8 mouse cellular contexts compared by ENCODE assay signal in genomic region chr17:40934420-40935231, GRCm38 (mm10). TPM values are rescaled to one million over a fixed set of nuclear protein-coding genes. Genes with fewer than 3 reads are reported as not detected.
DNase-seq lines count a peak whose midpoint lies in the region; ATAC-seq and TF ChIP-seq lines count a peak whose summit lies in the region.

Gene Mut, plus strand, starts transcription at chr17:40934685.
Gene Cenpq, minus strand, starts transcription at chr17:40935047.

- ATAC-seq in erythroid progenitor cell, adult 5-6 weeks (replicated peaks; ENCODE audit: low FRiP score, poor library complexity, severe bottlenecking) = peak; percentile 95
- peak; percentile 100 for ATAC-seq in heart, embryonic 12.5 days (ENCODE audit: insufficient number of reproducible peaks, low FRiP score)
- ATAC-seq in kidney, postnatal 0 days (replicated peaks; ENCODE audit: low FRiP score, low read depth) = peak; percentile 100
- ATAC-seq in liver, embryonic 11.5 days (replicated peaks; ENCODE audit: low FRiP score) = peak; percentile 99
- ATAC-seq in stomach, embryonic 14.5 days (ENCODE audit: insufficient number of reproducible peaks, insufficient read depth, low FRiP score, low read depth) = peak; percentile 100

- under 1% methylated on average over 50 of the region's 50 CpGs for WGBS in heart, embryonic 12.5 days
- WGBS in kidney, postnatal 0 days = under 1% methylated on average over 50 of the region's 50 CpGs
- WGBS in liver, embryonic 11.5 days = under 1% methylated on average over 50 of the region's 50 CpGs
- WGBS in stomach, embryonic 14.5 days = under 1% methylated on average over 50 of the region's 50 CpGs

- TF ChIP-seq CTCF in kidney, postnatal 0 days (IDR thresholded peaks at IDR 0.05; ENCODE audit: low read depth) = no peak

- peak within 1 kb of the TSS; percentile 83 for H3K4me2 ChIP-seq in heart, embryonic 12.5 days
- peak within 1 kb of the TSS; percentile 81 for H3K4me2 ChIP-seq in kidney, postnatal 0 days (ENCODE audit: low read length)
- peak within 1 kb of the TSS; percentile 76 for H3K4me2 ChIP-seq in liver, embryonic 11.5 days
- H3K4me2 ChIP-seq in stomach, embryonic 14.5 days (replicated peaks; ENCODE audit: low read depth, low read length) = peak within 1 kb of the TSS; percentile 45

- H3K9me3 ChIP-seq in heart, embryonic 12.5 days (replicated peaks) = no peaks in the 10 kb centered on the region
- H3K9me3 ChIP-seq in kidney, postnatal 0 days (replicated peaks; ENCODE audit: low read length) = no peaks in the 10 kb centered on the region
- H3K9me3 ChIP-seq in liver, embryonic 11.5 days (ENCODE audit: control insufficient read depth, low read length) = no peaks in the 10 kb centered on the region
- H3K9me3 ChIP-seq in stomach, embryonic 14.5 days (ENCODE audit: control insufficient read depth, low read depth, low read length) = no peaks in the 10 kb centered on the region

- no peaks in the 10 kb centered on the region for H3K27me3 ChIP-seq in heart, embryonic 12.5 days (replicated peaks)
- H3K27me3 ChIP-seq in kidney, postnatal 0 days (ENCODE audit: insufficient read depth, low read length) = no peaks in the 10 kb centered on the region
- no peaks in the 10 kb centered on the region for H3K27me3 ChIP-seq in liver, embryonic 11.5 days (replicated peaks; ENCODE audit: control insufficient read depth, insufficient read depth, low read length)
- H3K27me3 ChIP-seq in stomach, embryonic 14.5 days (ENCODE audit: control insufficient read depth, insufficient read depth, low read length) = no peaks in the 10 kb centered on the region

- H3K36me3 ChIP-seq in heart, embryonic 12.5 days = peaks cover 12% of the 10 kb centered on the region
- H3K36me3 ChIP-seq in kidney, postnatal 0 days (ENCODE audit: insufficient read depth, low read length) = 0 out of 2 replicates have a peak, but pooled peaks cover 5% of the 10 kb centered on the region
- H3K36me3 ChIP-seq in liver, embryonic 11.5 days (ENCODE audit: control insufficient read depth, insufficient read depth, low read length) = peaks cover 2% of the 10 kb centered on the region; the same call in 1 of the 2 replicates
- H3K36me3 ChIP-seq in stomach, embryonic 14.5 days (ENCODE audit: control insufficient read depth, insufficient read depth, low read length) = no peaks in the 10 kb centered on the region; the same call in 1 of the 2 replicates

- peak within 1 kb of the TSS; percentile 80 for H3K9ac ChIP-seq in heart, embryonic 12.5 days
- H3K9ac ChIP-seq in kidney, postnatal 0 days (ENCODE audit: low read depth, low read length) = peak within 1 kb of the TSS; percentile 75
- H3K9ac ChIP-seq in liver, embryonic 11.5 days (ENCODE audit: low read depth, low read length) = peak within 1 kb of the TSS; percentile 87
- peak within 1 kb of the TSS; percentile 31 for H3K9ac ChIP-seq in stomach, embryonic 14.5 days (replicated peaks; ENCODE audit: low read depth, low read length)

- H3K4me3 ChIP-seq in heart, embryonic 12.5 days = peak within 1 kb of the TSS; percentile 87
- peak within 1 kb of the TSS; percentile 68 for H3K4me3 ChIP-seq in kidney, postnatal 0 days (replicated peaks; ENCODE audit: low read depth, low read length)
- H3K4me3 ChIP-seq in liver, embryonic 11.5 days (ENCODE audit: low read depth, low read length) = peak within 1 kb of the TSS; percentile 81
- peak within 1 kb of the TSS; percentile 66 for H3K4me3 ChIP-seq in stomach, embryonic 14.5 days (ENCODE audit: low read depth, low read length)

- peak; percentile 96 for DNase-seq in CD4-positive helper T cell, adult 2 months (ENCODE audit: low read depth, low spot score)
- DNase-seq in brain, embryonic 18.5 days (ENCODE audit: low read depth, low spot score) = peak; percentile 96
- DNase-seq in kidney, postnatal 0 days (ENCODE audit: low spot score) = peak; percentile 98
- peak; percentile 93 for DNase-seq in liver, embryonic 11.5 days (ENCODE audit: low spot score)
- DNase-seq in naive thymus-derived CD4-positive, alpha-beta T cell, adult 2 months (ENCODE audit: low read depth) = peak; percentile 95

- H3K4me1 ChIP-seq in heart, embryonic 12.5 days (replicated peaks) = peaks cover 3% of the 10 kb centered on the region
- 0 out of 2 replicates have a peak, but pooled peaks cover 3% of the 10 kb centered on the region for H3K4me1 ChIP-seq in kidney, postnatal 0 days (replicated peaks; ENCODE audit: insufficient read depth, low read length)
- no peaks in the 10 kb centered on the region for H3K4me1 ChIP-seq in liver, embryonic 11.5 days (replicated peaks; ENCODE audit: control insufficient read depth, insufficient read depth, low read length)
- peaks cover 4% of the 10 kb centered on the region; the same call in 1 of the 2 replicates for H3K4me1 ChIP-seq in stomach, embryonic 14.5 days (ENCODE audit: control insufficient read depth, insufficient read depth, low read length)

- peak within 1 kb of the TSS; percentile 95 for H3K27ac ChIP-seq in heart, embryonic 12.5 days (ENCODE audit: poor library complexity, severe bottlenecking)
- H3K27ac ChIP-seq in kidney, postnatal 0 days = peak within 1 kb of the TSS; percentile 99
- H3K27ac ChIP-seq in liver, embryonic 11.5 days (ENCODE audit: low read depth, low read length) = peak within 1 kb of the TSS; percentile 95
- H3K27ac ChIP-seq in stomach, embryonic 14.5 days (ENCODE audit: low read length) = peak within 1 kb of the TSS; percentile 89

RNA-seq across cellular contexts. Expression of gene Mut, which starts in this region (rescaled TPM):
- total RNA-seq in erythroid progenitor cell, adult 5-6 weeks (2015; ENCODE audit: low replicate concordance) = 6.3 and 9.0 TPM in 2 replicates
- total RNA-seq in erythroid progenitor cell, adult 5-6 weeks (2017; ENCODE audit: low replicate concordance) = 11.3 and 11.4 TPM in 2 replicates
- 40.4 and 43.6 TPM in 2 replicates for polyA plus RNA-seq in heart, embryonic 12.5 days (2016; fragmentation: Nextera tagmentation; extraction: Ambion mirVana)
- 63.0 and 64.0 TPM in 2 replicates for polyA plus RNA-seq in kidney, postnatal 0 days (2015; fragmentation: Nextera tagmentation; extraction: Ambion mirVana)
- 42.8 and 43.4 TPM in 2 replicates for polyA plus RNA-seq in liver, embryonic 11.5 days (2014; fragmentation: Nextera tagmentation; extraction: Ambion mirVana)
- 34.1 and 38.9 TPM in 2 replicates for polyA plus RNA-seq in stomach, embryonic 14.5 days (2014; fragmentation: Nextera tagmentation; extraction: Ambion mirVana)

RNA-seq across cellular contexts. Expression of gene Cenpq, which starts in this region (rescaled TPM):
- total RNA-seq in erythroid progenitor cell, adult 5-6 weeks (2015; ENCODE audit: low replicate concordance) = 49.7 and 60.8 TPM in 2 replicates
- total RNA-seq in erythroid progenitor cell, adult 5-6 weeks (2017; ENCODE audit: low replicate concordance) = 59.7 and 69.2 TPM in 2 replicates
- polyA plus RNA-seq in heart, embryonic 12.5 days (2016; fragmentation: Nextera tagmentation; extraction: Ambion mirVana) = 17.0 and 20.2 TPM in 2 replicates
- 19.0 and 21.9 TPM in 2 replicates for polyA plus RNA-seq in kidney, postnatal 0 days (2015; fragmentation: Nextera tagmentation; extraction: Ambion mirVana)
- 40.8 and 41.0 TPM in 2 replicates for polyA plus RNA-seq in liver, embryonic 11.5 days (2014; fragmentation: Nextera tagmentation; extraction: Ambion mirVana)
- polyA plus RNA-seq in stomach, embryonic 14.5 days (2014; fragmentation: Nextera tagmentation; extraction: Ambion mirVana) = 24.3 and 26.0 TPM in 2 replicates

Comparison
In these comparisons a context has a peak if more than half of its experiments do, and no peak if none do; other contexts are left out.
1. Peak in every context shown above with its lines: DNase-seq, ATAC-seq, H3K4me3 ChIP-seq and H3K27ac ChIP-seq.
2. H3K9ac ChIP-seq: peak in every context shown above with its lines; median percentile 87 in liver, embryonic 11.5 days; 80 in heart, embryonic 12.5 days; 75 in kidney, postnatal 0 days; 31 in stomach, embryonic 14.5 days.